Mouse (Mus musculus): Measurements from ENCODE around the gene Lce6a.

- TF ChIP-seq CTCF (conservative IDR thresholded peaks at IDR 0.05; ENCODE audit: low read length) (no peak), NANOG (IDR thresholded peaks at IDR 0.05; ENCODE audit: borderline replicate concordance, low read length) (no peak)
These were observed at the start of gene Lce6a for GRCm38 (mm10) chr3:92621560-92621959.
